Mouse (Mus musculus): ENCODE data around the gene Mrtfb.

Gene Mrtfb

GRCm38 (mm10) chr16:13437037-13437769 is 180.9 kb downstream of the Mrtfb start:
- DNase-seq (ENCODE audit: low spot score in 2 of 2): peak; percentile 91 to 98

GRCm38 (mm10) chr16:13437770-13438372 is 181.6 kb downstream of the Mrtfb start:
- DNase-seq (ENCODE audit: low spot score in 2 of 2): peak in 1 of 2 experiments; percentile 52

GRCm38 (mm10) chr16:13440468-13440867 is 184.2 kb downstream of the Mrtfb start:
- no peak for DNase-seq (ENCODE audit: low spot score in 2 of 2)

GRCm38 (mm10) chr16:13443764-13444163 is 187.5 kb downstream of the Mrtfb start:
- DNase-seq (ENCODE audit: low spot score in 2 of 2): no peak

- DNase-seq (ENCODE audit: low spot score in 2 of 2): no peak
These were observed 189.2 kb downstream of the Mrtfb start for GRCm38 (mm10) chr16:13445461-13445860.

- DNase-seq (ENCODE audit: low spot score in 2 of 2): peak in 1 of 2 experiments; percentile 48
These were observed 190.2 kb downstream of the Mrtfb start for GRCm38 (mm10) chr16:13446488-13446887.

- no peak for DNase-seq (ENCODE audit: low spot score in 2 of 2)
These were observed 190.6 kb downstream of the Mrtfb start for GRCm38 (mm10) chr16:13446971-13447283.

GRCm38 (mm10) chr16:13447284-13448050 is 191.2 kb downstream of the Mrtfb start:
- DNase-seq (ENCODE audit: low spot score in 2 of 2): peak in 1 of 2 experiments; percentile 72

GRCm38 (mm10) chr16:13448051-13448705 is 191.9 kb downstream of the Mrtfb start:
- no peak for DNase-seq (ENCODE audit: low spot score in 2 of 2)

GRCm38 (mm10) chr16:13448706-13449090 is 192.4 kb downstream of the Mrtfb start:
- DNase-seq (ENCODE audit: low spot score in 2 of 2): no peak

- no peak for DNase-seq (ENCODE audit: low spot score in 2 of 2)
These were observed 193.2 kb downstream of the Mrtfb start for GRCm38 (mm10) chr16:13449491-13449890.

GRCm38 (mm10) chr16:13450831-13451230 is 194.6 kb downstream of the Mrtfb start:
- DNase-seq (ENCODE audit: low spot score in 2 of 2): no peak

- no peak for DNase-seq (ENCODE audit: low spot score in 2 of 2)
These were observed 195.7 kb downstream of the Mrtfb start for GRCm38 (mm10) chr16:13451991-13452390.

- no peak for DNase-seq (ENCODE audit: low spot score in 2 of 2)
These were observed 196.4 kb downstream of the Mrtfb start for GRCm38 (mm10) chr16:13452661-13453060.

- DNase-seq (ENCODE audit: low spot score in 2 of 2): no peak
These were observed 197.8 kb downstream of the Mrtfb start for GRCm38 (mm10) chr16:13454026-13454600.

- no peak for DNase-seq (ENCODE audit: low spot score in 2 of 2)
These were observed 199.3 kb downstream of the Mrtfb start for GRCm38 (mm10) chr16:13455560-13455959.

GRCm38 (mm10) chr16:13458556-13458955 is 202.3 kb downstream of the Mrtfb start:
- DNase-seq (ENCODE audit: low spot score in 2 of 2): no peak

- no peak for DNase-seq (ENCODE audit: low spot score in 2 of 2)
These were observed 203.8 kb downstream of the Mrtfb start for GRCm38 (mm10) chr16:13460071-13460470.

- DNase-seq (ENCODE audit: low spot score in 2 of 2): no peak
These were observed 204.6 kb downstream of the Mrtfb start for GRCm38 (mm10) chr16:13460777-13461408.

GRCm38 (mm10) chr16:13464662-13465061 is 208.4 kb downstream of the Mrtfb start:
- DNase-seq (ENCODE audit: low spot score in 2 of 2): no peak

All from left cerebral cortex, adult 9 months (tissue).